Mouse (Mus musculus): ENCODE results near the gene Cox7a1.

- TF ChIP-seq CTCF (conservative IDR thresholded peaks at IDR 0.05; ENCODE audit: insufficient read depth, insufficient read length, low read depth, low read length) (no peak), POLR2A (IDR thresholded peaks at IDR 0.05; ENCODE audit: low read depth, low read length) (no peak)
Measured at GRCm38 (mm10) chr7:30168914-30169582, 14.9 kb upstream of the Cox7a1 start.

Measured in kidney, adult 2 months (tissue).